Mouse (Mus musculus) ES-Bruce4 (cell line): ENCODE data around the gene Gm28051.

Experiments
- CTCF ChIP-seq: IDR thresholded peaks from one replicate; pipeline ENCODE4 v1.8.1; 2011; ENCODE audit warnings: low read depth, low read length
- EP300 ChIP-seq: IDR thresholded peaks from 2 replicates; pipeline ENCODE4 v1.6.1; 2011; ENCODE audit warnings: low read depth, low read length; ENCODE audit not compliant: insufficient read depth

- TF ChIP-seq EP300, result 0 out of 2 replicates have a peak, but pooled peaks have one; percentile 5
- no peak for TF ChIP-seq CTCF
Observed at GRCm38 (mm10) chr12:102722451-102722850, 35.1 kb downstream of the Gm28051 start.
